Mouse (Mus musculus) liver, postnatal 0 days (tissue): ENCODE measurements at regions not wholly inside any gene's neighbourhood (a gene's known extent, or its start where the extent isn't known, plus 50 kb on each side); places are given as distances from the start of the nearest gene placed in this dataset.

Experiments
- CTCF ChIP-seq: sonication (generic); IDR thresholded peaks from 2 replicates; pipeline ENCODE4 v1.5.1; 2016; ENCODE audit warnings: antibody characterized with exemption, low read depth
- EP300 ChIP-seq: IDR thresholded peaks from 2 replicates; pipeline ENCODE4 v1.6.1; 2016; ENCODE audit warnings: antibody characterized with exemption, low read depth, mild to moderate bottlenecking

- TF ChIP-seq CTCF = no peak
- TF ChIP-seq EP300 = no peak
Observed at GRCm38 (mm10) chr2:162734286-162734685, 73.3 kb upstream of the Ptprt start.
